Mouse (Mus musculus) limb, embryonic 12.5 days (tissue): ENCODE results near the gene Mydgf. TPM values are rescaled to one million over a fixed set of nuclear protein-coding genes. Genes with fewer than 3 reads are reported as not detected.

ENCODE experiments used
- ATAC-seq: fragments of 200-750 bp; cut with Nextera tagmentation; 2 replicates; pipeline ENCODE4 v1.8.0; 2017; ENCODE audit warnings: low read depth, moderate TSS enrichment; ENCODE audit not compliant: insufficient number of reproducible peaks, insufficient read depth, low FRiP score, low TSS enrichment
- H3K27ac ChIP-seq: fragments of 300-500 bp; sonication (generic); 2 replicates; pipeline ENCODE4 v1.5.1; 2016; ENCODE audit warnings: mild to moderate bottlenecking, moderate library complexity
- H3K27me3 ChIP-seq: fragments of 300-500 bp; sonication (generic); 2 replicates; pipeline ENCODE4 v1.6.1; 2016; ENCODE audit warnings: mild to moderate bottlenecking, moderate library complexity
- H3K36me3 ChIP-seq: fragments of 300-500 bp; sonication (generic); 2 replicates; pipeline ENCODE4 v1.6.1; 2016; ENCODE audit warnings: mild to moderate bottlenecking, moderate library complexity
- H3K4me1 ChIP-seq: fragments of 300-500 bp; sonication (generic); replicated peaks from 2 replicates; pipeline ENCODE4 v1.6.1; 2016
- H3K4me2 ChIP-seq: fragments of 300-500 bp; sonication (generic); 2 replicates; pipeline ENCODE4 v1.6.1; 2016; ENCODE audit warnings: mild to moderate bottlenecking, moderate library complexity
- H3K4me3 ChIP-seq: fragments of 300-500 bp; sonication (generic); replicated peaks from 2 replicates; pipeline ENCODE4 v1.5.1; 2016; ENCODE audit warnings: mild to moderate bottlenecking
- H3K9ac ChIP-seq: fragments of 300-500 bp; sonication (generic); replicated peaks from 2 replicates; pipeline ENCODE4 v1.6.1; 2016; ENCODE audit warnings: mild to moderate bottlenecking, moderate library complexity
- H3K9me3 ChIP-seq: fragments of 300-500 bp; sonication (generic); 2 replicates; pipeline ENCODE4 v1.6.1; 2016; ENCODE audit warnings: mild to moderate bottlenecking, moderate library complexity
- WGBS: fragments of 180-500 bp; shearing (Covaris S2); methylation state at CpG from one replicate; pipeline ENCODE4 v1.1.7; 2016; 5-methylcytosine and 5-hydroxymethylcytosine counted together
- polyA plus RNA-seq: library from polyadenylated mRNA; unstranded; fragments of >200 nt; fragmentation: Nextera tagmentation; extraction: Ambion mirVana; gene quantifications from 2 replicates; pipeline ENCODE4 v1.2.1, GENCODE M21; 2016

The Mydgf gene
- polyA plus RNA-seq, 1 experiment from 2014 or later, result 69.3 TPM

DNA sequence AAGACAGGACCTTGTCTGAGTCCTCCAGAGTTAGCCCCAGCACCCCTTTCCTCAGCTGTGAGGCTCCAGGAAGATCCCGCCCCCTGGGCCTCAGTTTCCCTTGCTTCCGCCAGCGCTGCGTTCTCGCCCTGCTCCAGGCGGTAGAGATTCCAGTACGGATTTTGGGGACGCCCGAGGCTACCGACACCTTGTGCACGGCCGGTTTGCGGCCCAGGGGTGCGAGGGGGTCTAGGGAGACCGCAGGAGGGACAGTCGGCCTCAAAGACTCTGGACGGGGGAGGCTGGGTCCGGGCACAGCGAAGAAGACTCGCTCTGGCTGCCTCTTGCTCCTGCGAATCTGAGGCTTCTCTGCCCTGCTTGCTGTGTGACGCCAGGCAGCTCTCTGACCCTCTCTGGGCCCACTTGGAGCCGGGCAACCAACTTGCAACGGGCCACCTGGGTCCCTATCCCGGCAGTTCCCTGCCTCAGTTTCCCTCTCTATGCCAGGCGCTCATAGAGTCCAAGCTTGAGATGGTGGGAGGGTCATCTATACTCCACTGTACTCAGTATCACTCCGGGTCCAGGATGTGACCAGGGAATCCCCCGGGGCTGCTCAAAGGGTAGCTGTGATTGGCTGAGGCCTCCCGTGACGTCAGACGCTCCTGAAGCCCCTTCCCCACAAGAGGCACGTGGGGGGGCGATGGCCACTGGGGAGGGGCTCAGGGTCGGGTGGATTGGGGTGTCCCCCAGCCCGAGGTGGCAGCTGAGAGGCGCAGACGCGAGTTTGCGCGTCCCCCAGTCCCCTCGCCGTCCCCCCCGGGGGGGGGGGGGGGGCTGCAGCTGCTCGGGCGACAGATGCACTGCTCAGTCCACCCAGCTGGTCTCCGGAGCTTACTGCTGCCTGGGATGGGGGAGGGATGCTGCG is 41.8 kb downstream of the Mydgf start:
- peak; percentile 17; the same call in 1 of the 2 replicates for ATAC-seq
- peaks cover 100% of the 10 kb centered on the region for H3K27me3 ChIP-seq
- no peaks in the 10 kb centered on the region for H3K36me3 ChIP-seq
- H3K9ac ChIP-seq, result peak overlapping the region; percentile 40
- no peaks in the 10 kb centered on the region for H3K9me3 ChIP-seq
- H3K27ac ChIP-seq, result no peak overlapping the region
- peak overlapping the region; percentile 36 for H3K4me3 ChIP-seq
- WGBS, result 1% methylated on average over 45 of the region's 47 CpGs
- H3K4me1 ChIP-seq, result peaks cover 29% of the 10 kb centered on the region
- peak overlapping the region; percentile 65 for H3K4me2 ChIP-seq

DNA sequence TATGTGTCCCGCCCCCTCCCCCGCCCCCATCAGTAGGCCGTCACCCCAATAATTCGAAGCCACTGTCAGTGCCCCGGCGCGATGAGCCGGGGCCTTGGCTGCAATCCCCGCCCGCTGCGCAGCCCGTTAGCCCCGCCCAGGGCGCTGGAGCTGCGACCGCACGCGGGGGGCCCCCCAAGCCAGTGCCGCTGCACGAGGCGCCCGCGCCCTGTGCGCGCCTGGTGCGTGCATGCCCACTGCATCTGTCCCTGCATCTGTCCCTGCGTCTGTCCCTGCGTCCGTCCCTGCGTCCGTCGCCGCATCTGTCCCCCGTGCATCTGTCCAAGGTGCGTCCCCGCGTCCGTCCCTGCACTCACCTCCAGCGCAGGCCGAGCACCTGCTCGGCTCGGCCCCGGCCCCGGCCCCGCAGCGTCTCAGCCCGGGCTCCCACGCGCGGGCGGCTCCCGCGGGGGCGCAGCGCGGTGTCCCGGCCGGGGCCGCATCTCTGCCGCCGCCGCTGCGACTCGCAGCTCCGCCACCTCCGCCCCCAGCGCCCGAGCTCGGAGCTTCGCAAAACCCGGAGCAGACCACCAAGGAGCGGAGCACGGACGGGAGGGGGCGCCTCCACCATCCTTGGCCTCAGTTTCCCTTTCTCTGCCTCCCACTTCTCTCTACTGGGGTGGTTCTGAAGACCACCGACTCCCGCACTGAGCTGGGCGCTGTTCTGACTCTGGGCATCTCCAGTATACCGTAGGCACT is 43.7 kb downstream of the Mydgf start, which contains the start of gene Sema6b:
TSS of gene Sema6b (minus strand) at position 486 of the 738 bp plus-strand sequence.
- peak within 1 kb of the TSS; percentile 74 for H3K4me3 ChIP-seq
- 1% methylated on average over 79 of the region's 79 CpGs for WGBS
- H3K4me1 ChIP-seq, result peaks cover 26% of the 10 kb centered on the region
- no peaks in the 10 kb centered on the region for H3K9me3 ChIP-seq
- peak within 1 kb of the TSS; percentile 98 for H3K4me2 ChIP-seq
- peaks cover 95% of the 10 kb centered on the region for H3K27me3 ChIP-seq
- no peak; the same call in 1 of the 2 replicates for ATAC-seq
- H3K9ac ChIP-seq, result peak within 1 kb of the TSS; percentile 67
- H3K27ac ChIP-seq, result no peak within 1 kb of the TSS
- H3K36me3 ChIP-seq, result no peaks in the 10 kb centered on the region

DNA sequence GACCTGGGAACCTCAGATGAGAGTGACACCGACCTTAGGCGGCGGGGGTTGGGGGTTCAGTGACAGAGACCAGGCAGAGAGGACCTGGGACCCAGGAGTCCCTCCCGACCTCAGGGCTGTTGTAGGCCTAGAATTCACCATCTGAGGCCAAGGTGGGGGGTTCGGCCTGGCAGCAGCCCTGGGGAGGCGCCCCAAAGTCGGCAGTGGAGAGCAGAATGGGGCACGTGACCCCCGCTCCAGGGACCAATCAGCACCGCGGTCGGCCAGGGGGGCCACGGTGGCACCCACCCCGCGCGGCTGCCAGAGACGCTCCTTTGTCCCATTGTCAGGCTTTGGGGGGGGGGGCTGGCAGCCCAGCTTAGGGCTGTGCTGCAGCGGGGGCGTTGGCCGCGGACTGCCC is 44.4 kb downstream of the Mydgf start:
- H3K27ac ChIP-seq, result no peak overlapping the region
- peaks cover 31% of the 10 kb centered on the region for H3K4me1 ChIP-seq
- WGBS, result 9% methylated on average over 18 of the region's 21 CpGs
- no peak for ATAC-seq
- H3K27me3 ChIP-seq, result peaks cover 92% of the 10 kb centered on the region
- H3K4me3 ChIP-seq, result peak overlapping the region; percentile 74
- H3K9ac ChIP-seq, result peak overlapping the region; percentile 67
- no peaks in the 10 kb centered on the region for H3K9me3 ChIP-seq
- peak overlapping the region; percentile 98 for H3K4me2 ChIP-seq
- H3K36me3 ChIP-seq, result no peaks in the 10 kb centered on the region

DNA sequence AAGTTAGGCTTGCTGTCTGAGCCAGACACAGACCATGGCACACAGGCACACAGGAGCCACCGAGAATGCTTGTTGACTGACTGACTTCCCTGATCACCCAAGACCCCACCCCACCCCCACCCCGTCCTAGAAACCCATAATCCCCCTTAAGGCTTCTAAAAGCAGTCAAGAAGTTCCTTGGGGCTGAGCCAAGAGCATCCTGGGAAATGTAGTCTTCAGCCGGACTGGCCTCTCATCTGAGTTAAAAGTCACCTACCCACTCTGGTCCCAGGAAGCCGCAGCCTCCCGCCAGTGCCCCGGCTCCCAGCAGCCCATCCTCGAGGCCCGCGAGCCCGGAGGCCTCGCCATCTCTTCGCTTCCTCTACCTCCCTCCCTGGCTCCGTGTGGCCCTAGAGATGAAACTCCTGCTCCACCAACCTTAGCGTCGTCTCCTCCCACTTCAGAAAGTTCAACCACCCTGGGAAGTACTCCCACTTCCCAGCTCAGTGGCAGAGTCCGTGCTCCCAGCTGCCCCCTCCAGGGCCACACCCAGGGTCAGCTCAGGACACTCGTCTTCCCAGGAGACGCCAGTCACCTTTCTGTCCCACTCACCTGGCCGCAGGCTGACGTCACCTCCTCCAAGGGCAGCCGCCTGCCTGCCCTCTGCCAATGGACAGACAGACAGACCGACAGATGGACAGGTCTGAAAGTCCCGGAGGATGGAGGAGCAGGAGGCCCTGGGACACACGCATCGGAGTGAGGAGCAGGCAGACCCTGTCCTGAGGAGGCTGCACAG is 45.7 kb downstream of the Mydgf start:
- H3K27ac ChIP-seq, result no peak overlapping the region
- 18% methylated on average over 25 of the region's 25 CpGs for WGBS
- no peak overlapping the region; the same call in 1 of the 2 replicates for H3K9ac ChIP-seq
- H3K4me2 ChIP-seq, result peak overlapping the region; percentile 35
- peak overlapping the region; percentile 74 for H3K4me3 ChIP-seq
- ATAC-seq, result no peak
- H3K4me1 ChIP-seq, result peaks cover 39% of the 10 kb centered on the region
- H3K9me3 ChIP-seq, result no peaks in the 10 kb centered on the region
- peaks cover 79% of the 10 kb centered on the region for H3K27me3 ChIP-seq
- no peaks in the 10 kb centered on the region for H3K36me3 ChIP-seq

DNA sequence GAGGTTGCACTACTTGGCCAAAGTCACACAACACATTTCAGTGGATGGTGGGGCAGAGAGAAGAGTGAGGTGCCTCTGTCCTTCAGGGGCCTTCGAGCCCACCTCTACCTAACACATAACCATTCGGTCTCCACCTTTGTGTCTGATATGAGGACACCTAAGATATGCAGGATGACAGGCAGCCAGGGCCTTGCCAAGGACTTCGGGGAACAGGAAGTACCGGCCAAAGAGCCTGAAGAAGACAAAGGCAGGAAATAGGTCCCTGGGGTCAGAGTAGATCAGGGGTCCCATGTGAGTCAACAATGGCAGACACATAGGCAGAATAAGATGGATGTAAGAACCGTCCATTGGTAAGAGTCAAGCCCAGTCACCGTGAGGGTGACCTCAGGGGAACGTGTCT is 47.2 kb downstream of the Mydgf start:
- H3K27ac ChIP-seq, result no peak overlapping the region
- H3K4me3 ChIP-seq, result no peak overlapping the region
- H3K9ac ChIP-seq, result no peak overlapping the region
- peaks cover 64% of the 10 kb centered on the region for H3K27me3 ChIP-seq
- ATAC-seq, result no peak
- peaks cover 28% of the 10 kb centered on the region for H3K4me1 ChIP-seq
- no peaks in the 10 kb centered on the region for H3K36me3 ChIP-seq
- H3K4me2 ChIP-seq, result no peak overlapping the region
- 87% methylated on average over 7 of the region's 7 CpGs for WGBS
- no peaks in the 10 kb centered on the region for H3K9me3 ChIP-seq

DNA sequence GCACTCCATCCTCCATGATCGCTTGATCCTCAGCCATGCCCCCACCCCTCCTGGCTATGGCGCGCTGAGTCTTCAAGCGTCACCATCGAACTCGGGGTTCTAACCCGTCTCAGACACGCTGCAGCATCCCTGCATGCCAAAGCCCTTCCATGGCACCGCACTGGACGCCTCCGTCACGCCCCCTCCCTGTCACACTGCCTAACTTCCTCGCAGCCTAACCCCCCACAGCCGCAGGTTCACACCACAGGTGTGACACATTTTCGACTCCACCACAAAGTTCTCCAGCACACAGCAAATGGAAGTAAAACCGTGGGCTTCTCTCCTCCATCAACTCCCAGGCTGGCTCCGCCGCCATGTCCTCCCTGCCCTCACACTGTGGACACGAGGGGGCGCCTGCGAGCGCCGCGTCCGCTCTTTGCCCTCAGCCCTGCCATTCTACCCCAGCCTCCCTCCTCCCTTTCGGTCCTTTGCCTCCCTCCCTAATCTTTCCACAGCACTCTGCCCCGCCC is 49.2 kb downstream of the Mydgf start:
- Histone ChIP-seq H3K9me3 (0 out of 2 replicates have a peak, but pooled peaks cover 5% of the 10 kb centered on the region), H3K36me3 (no peaks in the 10 kb centered on the region), H3K27me3 (peaks cover 44% of the 10 kb centered on the region), H3K27ac (no peak overlapping the region), H3K4me2 (peak overlapping the region; percentile 62), H3K9ac (peak overlapping the region; percentile 13), H3K4me1 (peaks cover 20% of the 10 kb centered on the region), H3K4me3 (peak overlapping the region; percentile 26)
- WGBS, result 2% methylated on average over 27 of the region's 27 CpGs
- no peak for ATAC-seq

DNA sequence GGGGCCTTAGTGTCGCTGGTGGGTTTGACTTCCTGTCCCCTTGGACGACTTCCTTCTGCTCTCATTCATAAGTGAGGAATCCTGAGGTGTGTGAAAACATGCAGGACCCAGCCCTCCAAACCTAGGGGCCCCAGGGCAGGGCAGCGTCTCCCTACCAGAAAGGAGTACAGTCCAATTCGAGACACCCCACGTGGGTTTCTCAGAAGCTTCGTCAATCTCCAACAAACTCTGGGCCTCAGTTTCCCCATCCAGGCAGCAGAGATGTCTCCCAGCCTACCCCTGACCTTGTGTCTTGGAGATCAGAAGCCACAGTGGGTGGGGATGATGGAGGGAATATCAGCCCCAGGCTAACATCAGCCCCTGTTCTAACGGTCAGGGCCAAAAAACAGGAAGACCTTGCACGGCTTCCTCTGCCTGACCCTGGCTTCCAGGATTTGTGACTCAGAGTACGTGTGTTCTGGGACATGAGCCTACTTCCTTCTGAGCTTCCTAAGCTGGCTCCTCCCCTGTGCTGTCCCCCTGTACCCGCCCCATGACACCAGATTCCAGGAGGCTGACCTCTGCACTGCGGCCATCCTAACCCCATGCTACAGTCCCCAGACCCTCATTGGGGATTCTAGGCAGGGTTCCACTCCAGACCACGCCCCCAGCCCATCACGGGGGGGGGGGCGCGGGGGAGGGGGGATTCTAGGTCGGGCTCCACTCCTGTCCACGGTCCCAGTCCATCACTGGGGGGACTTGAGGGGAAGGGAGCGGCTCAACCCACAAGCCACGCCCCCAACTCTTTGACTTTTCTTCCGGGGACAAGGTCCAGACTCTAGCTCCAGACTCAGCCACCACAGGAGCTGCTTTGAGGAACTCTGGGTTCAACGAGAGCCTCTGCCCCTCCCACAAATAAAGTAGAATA is 50.0 kb downstream of the Mydgf start:
- WGBS, result 18% methylated on average over 20 of the region's 21 CpGs
- Histone ChIP-seq H3K4me1 (peaks cover 17% of the 10 kb centered on the region), H3K27ac (peak overlapping the region; percentile 23; the same call in 1 of the 2 replicates), H3K36me3 (no peaks in the 10 kb centered on the region), H3K9me3 (0 out of 2 replicates have a peak, but pooled peaks cover 5% of the 10 kb centered on the region), H3K9ac (peak overlapping the region; percentile 13; the same call in 1 of the 2 replicates), H3K4me2 (peak overlapping the region; percentile 62), H3K27me3 (peaks cover 36% of the 10 kb centered on the region), H3K4me3 (peak overlapping the region; percentile 26)
- ATAC-seq, result 0 out of 2 replicates have a peak, but pooled peaks have one; percentile 3

DNA sequence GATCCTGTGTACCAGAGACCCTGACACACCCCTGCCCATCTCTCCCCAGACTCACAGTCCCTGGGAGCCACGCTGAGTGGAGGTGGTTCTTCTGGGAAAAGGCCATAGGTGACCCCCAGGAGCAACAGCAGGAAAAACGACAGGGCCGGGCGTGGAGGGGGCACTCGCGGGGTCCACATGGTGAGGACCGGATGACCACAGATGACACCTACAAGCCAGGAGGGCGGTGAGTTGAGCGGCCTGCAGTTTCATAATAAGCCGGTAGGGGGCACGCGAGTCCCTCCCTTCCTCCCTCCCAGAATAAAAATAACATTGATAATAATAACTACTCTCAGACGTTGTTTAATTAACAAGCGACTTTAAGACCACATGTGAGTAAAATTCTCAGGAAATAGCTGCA is 51.1 kb downstream of the Mydgf start:
- Histone ChIP-seq H3K4me1 (peaks cover 13% of the 10 kb centered on the region), H3K4me3 (no peak overlapping the region), H3K4me2 (no peak overlapping the region), H3K27me3 (peaks cover 25% of the 10 kb centered on the region), H3K36me3 (no peaks in the 10 kb centered on the region), H3K9ac (no peak overlapping the region), H3K27ac (no peak overlapping the region), H3K9me3 (0 out of 2 replicates have a peak, but pooled peaks cover 5% of the 10 kb centered on the region)
- WGBS, result 5% methylated on average over 14 of the region's 14 CpGs
- ATAC-seq, result no peak

DNA sequence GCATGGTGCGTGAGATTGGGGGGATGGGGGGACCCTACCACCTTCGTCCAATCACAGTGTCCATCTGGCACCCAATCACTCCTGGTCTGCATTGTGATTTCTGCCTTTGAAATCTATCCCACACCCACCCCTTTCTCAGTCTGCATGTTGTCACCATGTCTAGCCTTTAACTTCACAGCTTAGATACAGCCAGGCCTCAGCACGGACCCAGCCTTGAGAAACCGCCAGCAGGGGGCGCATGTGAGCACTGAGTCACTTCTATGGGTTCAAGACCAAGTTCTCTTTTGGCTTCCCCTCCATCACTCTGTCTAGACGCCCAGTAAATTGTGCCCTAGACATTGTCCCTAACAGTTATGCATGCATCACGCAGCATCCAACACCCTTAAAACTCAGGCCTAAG is 51.9 kb downstream of the Mydgf start:
- WGBS, result 45% methylated on average over 7 of the region's 7 CpGs

DNA sequence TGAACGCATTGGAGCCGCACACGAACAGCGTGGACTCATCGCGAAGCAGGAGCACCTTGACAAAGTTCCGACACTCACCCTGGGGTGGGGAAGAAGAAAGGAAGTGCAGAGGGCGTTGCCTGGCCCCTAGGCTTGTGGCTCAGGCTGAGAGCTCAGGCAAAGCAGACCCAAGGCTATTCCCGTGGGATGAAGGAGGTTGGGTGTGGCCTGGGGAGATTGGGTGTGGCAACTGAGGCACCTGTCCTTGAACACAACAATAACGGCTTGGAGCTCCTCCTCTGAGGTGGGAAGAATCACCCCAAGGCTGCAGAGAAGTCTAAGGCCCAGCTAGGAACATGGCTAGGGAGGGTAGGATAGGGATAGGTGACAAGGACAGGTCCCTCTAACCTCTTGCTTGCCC is 52.6 kb downstream of the Mydgf start:
- Histone ChIP-seq H3K4me1 (peaks cover 13% of the 10 kb centered on the region), H3K36me3 (no peaks in the 10 kb centered on the region), H3K27me3 (peaks cover 12% of the 10 kb centered on the region), H3K4me2 (no peak overlapping the region), H3K9ac (no peak overlapping the region), H3K9me3 (0 out of 2 replicates have a peak, but pooled peaks cover 5% of the 10 kb centered on the region), H3K27ac (no peak overlapping the region), H3K4me3 (no peak overlapping the region)
- ATAC-seq, result no peak
- 88% methylated on average over 10 of the region's 10 CpGs for WGBS

More for the DNA sequence above, 51.9 kb downstream of the Mydgf start:
- 0 out of 2 replicates have a peak, but pooled peaks cover 5% of the 10 kb centered on the region for H3K9me3 ChIP-seq
- H3K27ac ChIP-seq, result no peak overlapping the region
- no peak overlapping the region for H3K4me2 ChIP-seq
- ATAC-seq, result no peak
- peaks cover 13% of the 10 kb centered on the region for H3K4me1 ChIP-seq
- no peaks in the 10 kb centered on the region for H3K36me3 ChIP-seq
- peaks cover 17% of the 10 kb centered on the region for H3K27me3 ChIP-seq
- no peak overlapping the region for H3K4me3 ChIP-seq
- no peak overlapping the region for H3K9ac ChIP-seq
